Mouse (Mus musculus) heart, embryonic 15.5 days (tissue): ENCODE data around the gene A2ml1. TPM values are rescaled to one million over a fixed set of nuclear protein-coding genes. Genes with fewer than 3 reads are reported as not detected.
"Not testable (repeated sequence)": the region's sequence is repeated elsewhere in the genome, so short reads cannot be mapped to it uniquely, and the experiment has no call there.

ENCODE experiments used
- ATAC-seq: fragments of 200-750 bp; cut with Nextera tagmentation; replicated peaks from 2 replicates; pipeline ENCODE4 v1.8.0; 2017; ENCODE audit warnings: low read depth, moderate TSS enrichment; ENCODE audit not compliant: insufficient number of reproducible peaks, insufficient read depth, low FRiP score
- H3K27ac ChIP-seq: fragments of 300-500 bp; sonication (generic); 2 replicates; pipeline ENCODE4 v1.5.1; 2015; ENCODE audit warnings: mild to moderate bottlenecking, inconsistent platforms
- H3K27me3 ChIP-seq: fragments of 300-500 bp; sonication (generic); 2 replicates; pipeline ENCODE4 v1.6.1; 2015; ENCODE audit warnings: inconsistent platforms
- H3K36me3 ChIP-seq: fragments of 300-500 bp; sonication (generic); 2 replicates; pipeline ENCODE4 v1.6.1; 2015; ENCODE audit warnings: mild to moderate bottlenecking, inconsistent platforms
- H3K4me1 ChIP-seq: fragments of 300-500 bp; sonication (generic); replicated peaks from 2 replicates; pipeline ENCODE4 v1.6.1; 2015; ENCODE audit warnings: inconsistent platforms
- H3K4me2 ChIP-seq: fragments of 300-500 bp; sonication (generic); 2 replicates; pipeline ENCODE4 v1.6.1; 2015; ENCODE audit warnings: inconsistent platforms, mild to moderate bottlenecking, moderate library complexity
- H3K4me3 ChIP-seq: fragments of 300-500 bp; sonication (generic); 2 replicates; pipeline ENCODE4 v1.5.1; 2015; ENCODE audit warnings: mild to moderate bottlenecking, inconsistent platforms
- H3K9ac ChIP-seq: fragments of 300-500 bp; sonication (generic); 2 replicates; pipeline ENCODE4 v1.6.1; 2015; ENCODE audit warnings: mild to moderate bottlenecking, inconsistent platforms
- H3K9me3 ChIP-seq: fragments of 300-500 bp; sonication (generic); replicated peaks from 2 replicates; pipeline ENCODE4 v1.6.1; 2016; ENCODE audit warnings: inconsistent platforms
- WGBS: fragments of 180-500 bp; shearing (Covaris S2); methylation state at CpG from one replicate; pipeline ENCODE4 v1.1.7; 2015; ENCODE audit warnings: mixed read lengths; 5-methylcytosine and 5-hydroxymethylcytosine counted together
- polyA plus RNA-seq: library from polyadenylated mRNA; unstranded; fragments of >200 nt; fragmentation: Nextera tagmentation; extraction: Ambion mirVana; gene quantifications from 2 replicates; pipeline ENCODE4 v1.2.1, GENCODE M21; 2015

A2ml1 gene
- 0.98 and 2.3 TPM in 2 replicates for polyA plus RNA-seq

GRCm38 (mm10) chr6:128581508-128581907 is at the start of gene A2ml1:
Gene A2ml1 (minus strand): TSS chr6:128581608.
- no peaks in the 10 kb centered on the region for H3K9me3 ChIP-seq
- ATAC-seq = no peak
- H3K9ac ChIP-seq = no peak within 1 kb of the TSS
- no peak within 1 kb of the TSS for H3K4me2 ChIP-seq
- H3K36me3 ChIP-seq = no peaks in the 10 kb centered on the region
- 62% methylated on average over 11 of the region's 11 CpGs for WGBS
- no peaks in the 10 kb centered on the region; the same call in 1 of the 2 replicates for H3K4me1 ChIP-seq
- no peaks in the 10 kb centered on the region for H3K27me3 ChIP-seq
- H3K27ac ChIP-seq = no peak within 1 kb of the TSS
- no peak within 1 kb of the TSS for H3K4me3 ChIP-seq

- H3K9ac ChIP-seq, H3K36me3 ChIP-seq, H3K27ac ChIP-seq, H3K9me3 ChIP-seq, H3K4me1 ChIP-seq, ATAC-seq, H3K4me3 ChIP-seq, H3K27me3 ChIP-seq, H3K4me2 ChIP-seq: not testable (repeated sequence)
- WGBS = 47% methylated on average over 13 of the region's 13 CpGs
Measured at GRCm38 (mm10) chr6:128629771-128630739, 48.6 kb upstream of the A2ml1 start.

GRCm38 (mm10) chr6:128625246-128625645 is 43.8 kb upstream of the A2ml1 start:
- not testable (repeated sequence) for H3K27ac ChIP-seq, H3K36me3 ChIP-seq, H3K9ac ChIP-seq, H3K4me2 ChIP-seq, H3K4me1 ChIP-seq, H3K27me3 ChIP-seq, H3K9me3 ChIP-seq, H3K4me3 ChIP-seq, ATAC-seq
- 85% methylated on average over 6 of the region's 6 CpGs for WGBS

GRCm38 (mm10) chr6:128624425-128624824 is 43.0 kb upstream of the A2ml1 start:
- no peak overlapping the region for H3K4me3 ChIP-seq
- H3K4me2 ChIP-seq = no peak overlapping the region
- 82% methylated on average over 4 of the region's 4 CpGs for WGBS
- no peak overlapping the region for H3K9ac ChIP-seq
- no peaks in the 10 kb centered on the region for H3K9me3 ChIP-seq
- no peak overlapping the region for H3K27ac ChIP-seq
- no peaks in the 10 kb centered on the region for H3K4me1 ChIP-seq
- ATAC-seq = no peak
- no peaks in the 10 kb centered on the region for H3K27me3 ChIP-seq
- H3K36me3 ChIP-seq = no peaks in the 10 kb centered on the region

GRCm38 (mm10) chr6:128623433-128623832 is 42.0 kb upstream of the A2ml1 start, which contains the start of gene Klrb1a:
Gene Klrb1a (minus strand): TSS chr6:128623533.
- 92% methylated on average over 5 of the region's 5 CpGs for WGBS
- H3K27ac ChIP-seq, H3K36me3 ChIP-seq, H3K9me3 ChIP-seq, H3K4me1 ChIP-seq, H3K9ac ChIP-seq, ATAC-seq, H3K4me2 ChIP-seq, H3K4me3 ChIP-seq, H3K27me3 ChIP-seq: not testable (repeated sequence)

- Histone ChIP-seq H3K27me3 (no peaks in the 10 kb centered on the region), H3K27ac (no peak overlapping the region), H3K4me3 (no peak overlapping the region), H3K36me3 (no peaks in the 10 kb centered on the region), H3K9ac (no peak overlapping the region), H3K4me1 (no peaks in the 10 kb centered on the region), H3K4me2 (no peak overlapping the region), H3K9me3 (no peaks in the 10 kb centered on the region)
- 62% methylated on average over 2 of the region's 2 CpGs for WGBS
- ATAC-seq = no peak
Measured at GRCm38 (mm10) chr6:128622733-128623132, 41.3 kb upstream of the A2ml1 start.

- H3K27ac ChIP-seq = no peak overlapping the region
- no peak for ATAC-seq
Measured at GRCm38 (mm10) chr6:128606350-128606749, 24.9 kb upstream of the A2ml1 start.

GRCm38 (mm10) chr6:128604512-128604911 is 23.1 kb upstream of the A2ml1 start:
- Histone ChIP-seq H3K27ac (no peak overlapping the region), H3K9ac (no peak overlapping the region), H3K36me3 (no peaks in the 10 kb centered on the region), H3K4me3 (no peak overlapping the region), H3K4me1 (0 out of 2 replicates have a peak, but pooled peaks cover 3% of the 10 kb centered on the region), H3K27me3 (no peaks in the 10 kb centered on the region), H3K9me3 (no peaks in the 10 kb centered on the region), H3K4me2 (no peak overlapping the region)
- 32% methylated on average over 5 of the region's 5 CpGs for WGBS
- ATAC-seq = no peak

More at GRCm38 (mm10) chr6:128606350-128606749, 24.9 kb upstream of the A2ml1 start:
- Histone ChIP-seq H3K4me2 (no peak overlapping the region), H3K4me3 (no peak overlapping the region), H3K9me3 (no peaks in the 10 kb centered on the region), H3K36me3 (no peaks in the 10 kb centered on the region), H3K4me1 (0 out of 2 replicates have a peak, but pooled peaks cover 3% of the 10 kb centered on the region), H3K27me3 (no peaks in the 10 kb centered on the region), H3K9ac (no peak overlapping the region)
- WGBS = 59% methylated on average over 9 of the region's 9 CpGs

- Histone ChIP-seq H3K27ac (no peak overlapping the region), H3K27me3 (no peaks in the 10 kb centered on the region), H3K4me3 (no peak overlapping the region), H3K9ac (no peak overlapping the region), H3K4me2 (no peak overlapping the region), H3K36me3 (no peaks in the 10 kb centered on the region), H3K4me1 (0 out of 2 replicates have a peak, but pooled peaks cover 3% of the 10 kb centered on the region), H3K9me3 (no peaks in the 10 kb centered on the region)
- ATAC-seq = no peak
- WGBS = 60% methylated on average over 10 of the region's 10 CpGs
Measured at GRCm38 (mm10) chr6:128602463-128603201, 21.2 kb upstream of the A2ml1 start.

GRCm38 (mm10) chr6:128602026-128602425 is 20.6 kb upstream of the A2ml1 start:
- no peak for ATAC-seq
- Histone ChIP-seq H3K4me1 (0 out of 2 replicates have a peak, but pooled peaks cover 3% of the 10 kb centered on the region), H3K27ac (no peak overlapping the region), H3K4me3 (no peak overlapping the region), H3K36me3 (no peaks in the 10 kb centered on the region), H3K9ac (no peak overlapping the region), H3K9me3 (no peaks in the 10 kb centered on the region), H3K4me2 (no peak overlapping the region), H3K27me3 (no peaks in the 10 kb centered on the region)
- 43% methylated on average over 3 of the region's 3 CpGs for WGBS

GRCm38 (mm10) chr6:128599555-128599954 is 18.1 kb upstream of the A2ml1 start:
- ATAC-seq = no peak
- Histone ChIP-seq H3K36me3 (no peaks in the 10 kb centered on the region), H3K27ac (no peak overlapping the region), H3K4me1 (0 out of 2 replicates have a peak, but pooled peaks cover 3% of the 10 kb centered on the region), H3K4me3 (no peak overlapping the region), H3K27me3 (no peaks in the 10 kb centered on the region), H3K9ac (no peak overlapping the region), H3K9me3 (no peaks in the 10 kb centered on the region), H3K4me2 (no peak overlapping the region)
- 56% methylated on average over 4 of the region's 4 CpGs for WGBS
